Mouse (Mus musculus): ENCODE measurements around the gene Ccdc60.

- TF ChIP-seq CTCF (IDR thresholded peaks at IDR 0.05; ENCODE audit: borderline replicate concordance, control insufficient read depth, extremely low read depth, insufficient read depth, low read length, poor library complexity): peak; percentile 66; the same call in 1 of the 2 replicates
- TF ChIP-seq POLR2A (IDR thresholded peaks at IDR 0.05; ENCODE audit: control insufficient read depth, extremely low read depth, insufficient read depth, low read length, poor library complexity): no peak
Observed at GRCm38 (mm10) chr5:116123344-116123743, 165.4 kb downstream of the Ccdc60 start.

Data from thymus, adult 2 months (tissue).